Mouse (Mus musculus): ENCODE data around the gene Reep6. TPM values are rescaled to one million over a fixed set of nuclear protein-coding genes. Genes with fewer than 3 reads are reported as not detected.

Gene Reep6
- total RNA-seq, 2 experiments from 2014 or later = 1.1 to 2.8 TPM

GRCm38 (mm10) chr10:80355431-80355830 lies 25.7 kb downstream of the Reep6 start:
- no peak for DNase-seq

- DNase-seq = no peak
These were observed 26.4 kb downstream of the Reep6 start, which contains the start of gene Plk5 for GRCm38 (mm10) chr10:80356001-80356682. Gene Plk5 (plus strand): TSS chr10:80356459.

GRCm38 (mm10) chr10:80356737-80357136 lies 27.0 kb downstream of the Reep6 start:
- no peak for DNase-seq

- no peak for DNase-seq
These were observed 27.6 kb downstream of the Reep6 start for GRCm38 (mm10) chr10:80357336-80357735.

GRCm38 (mm10) chr10:80357994-80358639 lies 28.4 kb downstream of the Reep6 start:
- DNase-seq = no peak

GRCm38 (mm10) chr10:80363734-80364133 lies 34.0 kb downstream of the Reep6 start:
- no peak for DNase-seq

- no peak for DNase-seq
These were observed 36.0 kb downstream of the Reep6 start for GRCm38 (mm10) chr10:80365736-80366135.

- no peak for DNase-seq
These were observed 38.2 kb downstream of the Reep6 start for GRCm38 (mm10) chr10:80367954-80368353.

GRCm38 (mm10) chr10:80368392-80368791 lies 38.6 kb downstream of the Reep6 start:
- no peak for DNase-seq

GRCm38 (mm10) chr10:80369995-80370747 lies 40.4 kb downstream of the Reep6 start:
- no peak for DNase-seq

- DNase-seq = no peak
These were observed 41.7 kb downstream of the Reep6 start for GRCm38 (mm10) chr10:80371411-80371966.

- DNase-seq = no peak
These were observed 42.2 kb downstream of the Reep6 start for GRCm38 (mm10) chr10:80371983-80372382.

GRCm38 (mm10) chr10:80372706-80373105 lies 43.0 kb downstream of the Reep6 start:
- DNase-seq = no peak

GRCm38 (mm10) chr10:80374063-80374462 lies 44.3 kb downstream of the Reep6 start:
- peak; percentile 55 for DNase-seq

GRCm38 (mm10) chr10:80376160-80376559 lies 46.4 kb downstream of the Reep6 start:
- DNase-seq = peak; percentile 82

GRCm38 (mm10) chr10:80377716-80378115 lies 48.0 kb downstream of the Reep6 start:
- no peak for DNase-seq

GRCm38 (mm10) chr10:80382641-80383365 lies 53.0 kb downstream of the Reep6 start:
- no peak for DNase-seq

- no peak for DNase-seq
These were observed 53.7 kb downstream of the Reep6 start for GRCm38 (mm10) chr10:80383431-80383830.

GRCm38 (mm10) chr10:80384115-80384639 lies 54.4 kb downstream of the Reep6 start:
- DNase-seq = no peak

GRCm38 (mm10) chr10:80384709-80385108 lies 55.0 kb downstream of the Reep6 start:
- no peak for DNase-seq

GRCm38 (mm10) chr10:80385310-80385709 lies 55.6 kb downstream of the Reep6 start:
- DNase-seq = no peak
